In genomic region chr5:37876240-37876639, GRCm38 (mm10) we compare ENCODE assay signal across 18 mouse cellular contexts. TPM values are rescaled to one million over a fixed set of nuclear protein-coding genes. Genes with fewer than 3 reads are reported as not detected.
"Had no signal": no experiment of that assay in that cellular context is flagged by ENCODE, and none has a peak within 500 bp of the region (broad histone marks: within the 10 kb centered on the region; RNA-seq: fewer than 3 reads in every experiment).

No protein-coding gene starts in this region.

- H3K36me3 ChIP-seq: lung, embryonic 15.5 days; midbrain, embryonic 10.5 days; midbrain, embryonic 12.5 days; neural tube, embryonic 12.5 days had no signal

- H3K27ac ChIP-seq: lung, embryonic 15.5 days; midbrain, embryonic 10.5 days; midbrain, embryonic 12.5 days; neural tube, embryonic 12.5 days had no signal

- H3K9me3 ChIP-seq: lung, embryonic 15.5 days; midbrain, embryonic 10.5 days; midbrain, embryonic 12.5 days; neural tube, embryonic 12.5 days had no signal

- ATAC-seq: liver, postnatal 0 days; midbrain, embryonic 16.5 days had no signal

- H3K4me3 ChIP-seq: lung, embryonic 15.5 days; midbrain, embryonic 10.5 days; midbrain, embryonic 12.5 days; neural tube, embryonic 12.5 days had no signal

- H3K4me2 ChIP-seq: lung, embryonic 15.5 days; midbrain, embryonic 12.5 days; neural tube, embryonic 12.5 days had no signal

- H3K4me1 ChIP-seq: midbrain, embryonic 10.5 days; midbrain, embryonic 12.5 days; neural tube, embryonic 12.5 days had no signal

- H3K9ac ChIP-seq: liver, postnatal 0 days; lung, embryonic 15.5 days; midbrain, embryonic 12.5 days; neural tube, embryonic 12.5 days had no signal

- DNase-seq: liver, postnatal 0 days; lung, adult 2 months; lung, postnatal 4 days; midbrain, embryonic 14.5 days; right cerebral cortex, postnatal 25 days; right cerebral cortex, postnatal 4 days; spleen, adult 18-20 months; thymus, adult 18-20 months; thymus, postnatal 14 days; thymus, postnatal 36 days had no signal

- H3K27me3 ChIP-seq: lung, embryonic 15.5 days; neural tube, embryonic 12.5 days had no signal

RNA-seq across cellular contexts. Expression of gene Msx1, which starts 51.9 kb away (rescaled TPM):
- total RNA-seq: megakaryocyte, adult 5-6 weeks; megakaryocyte-erythroid progenitor cell, adult 5-6 weeks; neutrophil, adult 5-6 weeks had no signal
- polyA plus RNA-seq: liver, postnatal 0 days had no signal
